Mouse (Mus musculus): Measurements from ENCODE around the gene Ccdc66.

The Ccdc66 gene

GRCm38 (mm10) chr14:27507894-27508643 is at the start of gene Ccdc66:
Gene Ccdc66 (minus strand): TSS chr14:27508460.
- DNase-seq (ENCODE audit: low spot score in 2 of 2), result peak; percentile 97 to 99

DNA sequence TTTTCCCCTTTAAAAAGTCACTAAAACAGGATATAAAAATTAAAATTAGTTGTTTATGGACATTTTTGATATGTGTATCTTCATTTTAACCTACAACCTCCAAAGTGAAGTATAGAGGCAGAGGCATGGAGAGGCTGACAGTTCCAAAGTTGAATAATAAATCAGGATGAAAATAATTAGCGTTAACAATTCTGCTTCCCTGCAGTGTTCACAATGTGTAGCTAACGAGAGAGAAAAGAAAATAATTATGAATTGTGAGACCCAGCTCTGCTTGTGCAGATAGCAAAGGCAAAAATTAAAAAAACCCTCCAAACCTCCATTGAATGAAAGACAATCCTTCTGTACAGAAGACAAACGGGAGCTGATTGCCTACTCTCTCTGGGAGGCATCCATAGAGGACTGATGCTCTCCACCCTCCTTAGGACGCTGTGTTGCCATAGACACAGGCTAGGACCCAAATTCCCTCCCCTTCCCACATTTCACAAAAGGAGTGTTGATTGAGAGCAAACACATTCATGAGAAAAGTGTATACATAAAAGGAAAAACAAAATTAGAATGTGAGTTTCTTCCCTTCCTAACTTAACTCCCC is 35.7 kb upstream of the Ccdc66 start:
- no peak for DNase-seq (ENCODE audit: low spot score in 2 of 2)

- no peak for DNase-seq (ENCODE audit: low spot score in 2 of 2)
Measured at GRCm38 (mm10) chr14:27536441-27536840, 28.2 kb upstream of the Ccdc66 start.

DNA sequence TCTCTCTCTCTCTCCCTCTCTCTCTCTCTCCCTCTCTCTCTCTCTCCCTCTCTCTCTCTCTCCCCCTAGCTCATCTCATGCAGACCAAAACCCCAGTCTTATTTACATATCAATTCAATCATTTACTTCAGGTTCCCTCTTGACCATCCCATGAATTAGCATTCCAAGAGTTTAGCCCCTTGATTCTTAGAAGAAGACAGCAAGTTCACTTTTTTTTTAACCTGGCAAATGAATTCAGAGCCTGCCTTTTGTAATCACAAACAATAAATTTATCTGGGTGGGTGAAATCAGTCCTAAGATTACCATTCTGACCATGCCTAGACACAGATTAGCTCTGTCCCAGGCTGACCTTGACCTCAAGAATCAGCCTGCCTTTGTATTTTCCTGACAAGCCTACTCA is 16.3 kb upstream of the Ccdc66 start:
- DNase-seq (ENCODE audit: low spot score in 2 of 2), result no peak

GRCm38 (mm10) chr14:27508644-27509301 is 513 bp upstream of the Ccdc66 start:
- no peak for DNase-seq (ENCODE audit: low spot score in 2 of 2)

DNA sequence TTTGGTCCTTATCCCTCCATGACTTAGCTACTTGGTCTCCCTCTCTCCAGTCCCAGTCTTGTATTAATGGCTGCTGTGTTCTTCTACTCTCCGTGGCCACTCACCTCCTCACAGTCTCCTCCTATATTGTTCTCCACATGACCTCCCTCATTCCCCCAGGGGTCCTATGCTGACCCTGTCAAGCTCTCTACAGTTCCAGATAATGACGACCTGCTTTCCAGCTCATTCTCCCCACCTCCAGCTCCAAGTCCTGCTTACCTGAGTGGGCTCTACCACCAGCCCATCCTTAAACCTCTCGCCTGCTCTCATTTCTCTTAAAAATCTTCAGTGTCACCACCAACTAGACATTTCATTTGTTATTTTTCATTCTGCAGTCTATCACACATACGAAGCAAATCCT is 7.2 kb downstream of the Ccdc66 start:
- no peak for DNase-seq (ENCODE audit: low spot score in 2 of 2)

DNA sequence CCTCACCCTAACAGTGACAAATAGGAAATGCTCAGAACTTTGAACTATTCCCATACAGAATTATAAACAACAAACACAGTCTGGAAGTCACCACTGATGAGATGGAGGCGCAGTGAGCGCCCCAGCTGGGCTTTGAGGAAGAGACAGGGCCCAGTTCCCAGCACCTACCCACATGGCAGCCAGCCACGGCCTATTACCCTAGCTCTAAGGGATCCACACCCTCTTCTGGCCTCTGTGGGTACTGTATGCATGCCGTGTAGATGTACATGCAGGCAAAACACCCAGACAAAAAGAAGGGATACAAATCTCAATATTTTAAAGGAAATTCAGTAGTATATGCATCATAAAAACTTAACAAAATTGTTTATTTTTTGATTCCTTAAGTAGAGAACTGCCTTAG is 14.7 kb downstream of the Ccdc66 start:
- no peak for DNase-seq (ENCODE audit: low spot score in 2 of 2)

DNA sequence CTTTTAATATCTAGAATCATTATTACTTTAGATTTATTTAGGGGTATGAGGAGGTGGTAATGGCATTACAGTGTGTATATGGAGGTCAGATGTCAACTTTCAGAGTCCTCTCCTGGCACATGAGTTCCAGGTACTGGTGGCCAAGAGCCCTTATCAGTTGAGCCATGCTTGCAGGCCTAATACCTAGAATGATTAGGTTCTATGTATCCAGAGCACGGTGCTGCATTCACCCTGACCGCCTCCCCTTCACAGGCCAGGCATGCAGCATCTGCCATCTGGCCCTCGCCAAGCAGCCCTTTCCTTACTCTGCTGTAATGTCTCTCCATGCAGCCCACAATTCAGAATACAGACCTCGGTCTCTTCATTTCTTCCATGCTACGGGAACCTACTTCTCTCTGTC is 16.9 kb downstream of the Ccdc66 start:
- no peak for DNase-seq (ENCODE audit: low spot score in 2 of 2)

DNA sequence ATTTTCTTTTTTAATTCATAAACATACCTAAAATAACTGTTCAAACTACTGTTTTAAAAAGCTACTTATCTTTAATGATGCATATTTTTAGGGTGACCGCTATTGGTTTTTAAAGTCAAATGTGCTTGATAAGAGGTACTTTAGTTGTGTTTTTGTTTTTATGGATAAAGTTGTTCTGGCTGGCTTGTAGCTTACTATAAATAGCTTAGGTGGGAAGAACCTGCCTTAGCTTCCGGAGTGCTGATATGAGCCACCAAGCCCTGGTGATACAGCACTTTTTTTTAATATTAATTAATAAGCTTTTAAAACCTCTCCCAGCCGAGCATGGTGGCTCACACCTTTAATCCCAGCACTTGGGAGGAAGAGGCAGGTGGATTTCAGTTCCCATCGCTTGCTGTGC is 61.3 kb downstream of the Ccdc66 start:
- DNase-seq (ENCODE audit: low spot score in 2 of 2), result no peak

GRCm38 (mm10) chr14:27444851-27445281 is 63.4 kb downstream of the Ccdc66 start:
- DNase-seq (ENCODE audit: low spot score in 2 of 2), result no peak

- DNase-seq (ENCODE audit: low spot score in 2 of 2), result no peak
Measured at GRCm38 (mm10) chr14:27440921-27441320, 67.3 kb downstream of the Ccdc66 start.

DNA sequence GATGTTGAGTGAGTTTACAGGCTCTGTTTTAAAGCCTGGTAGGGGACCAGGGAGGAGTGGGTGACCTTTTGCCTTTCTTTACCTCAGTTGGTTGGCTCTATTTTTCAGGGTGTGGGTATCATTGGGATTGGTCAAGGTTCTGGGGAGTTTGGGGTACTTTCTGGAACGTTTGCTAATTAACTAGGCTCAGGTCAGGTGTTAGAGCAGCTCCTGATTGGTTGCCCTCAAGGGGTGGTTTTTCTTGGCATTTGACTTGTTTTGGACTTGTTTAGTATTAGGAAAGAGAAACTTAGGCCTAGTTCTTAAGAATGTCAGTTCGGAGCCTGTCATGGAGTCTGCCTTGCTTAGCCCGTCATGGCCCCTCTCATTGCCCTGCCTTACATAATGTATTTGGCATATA is 71.4 kb downstream of the Ccdc66 start:
- DNase-seq (ENCODE audit: low spot score in 2 of 2), result no peak

DNA sequence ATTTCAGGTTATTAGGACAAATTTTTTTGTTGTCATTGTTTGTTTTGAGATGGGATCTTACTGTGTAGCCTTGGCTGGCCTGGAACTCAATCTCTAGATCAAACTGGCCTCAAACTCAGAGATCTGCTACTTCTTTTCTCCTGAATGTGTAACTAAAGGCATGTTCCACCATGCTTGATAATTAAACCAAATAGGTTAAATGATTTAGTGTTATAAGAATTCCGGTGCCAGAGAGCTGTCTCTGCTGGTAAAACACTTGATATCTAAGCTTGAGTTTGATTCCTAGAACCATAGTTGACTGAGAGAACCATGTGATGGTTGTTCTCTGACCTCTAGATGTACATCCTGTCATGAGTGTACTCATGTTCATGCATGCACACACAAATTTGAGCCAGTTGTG is 72.1 kb downstream of the Ccdc66 start:
- no peak for DNase-seq (ENCODE audit: low spot score in 2 of 2)

- DNase-seq (ENCODE audit: low spot score in 2 of 2), result no peak
Measured at GRCm38 (mm10) chr14:27432064-27432463, 76.2 kb downstream of the Ccdc66 start.
